Mouse (Mus musculus) erythroblast, embryonic 14.5 days (primary cell): ENCODE data around the gene Ascl1.

Source experiments
- GATA1 ChIP-seq: IDR thresholded peaks from 2 replicates; pipeline ENCODE4 v1.6.1; 2012; ENCODE audit warnings: low read length, inconsistent platforms, mixed read lengths
- TAL1 ChIP-seq: IDR thresholded peaks from 3 replicates; pipeline ENCODE4 v1.6.1; 2012; ENCODE audit warnings: low read length, inconsistent platforms, mixed read lengths

DNA sequence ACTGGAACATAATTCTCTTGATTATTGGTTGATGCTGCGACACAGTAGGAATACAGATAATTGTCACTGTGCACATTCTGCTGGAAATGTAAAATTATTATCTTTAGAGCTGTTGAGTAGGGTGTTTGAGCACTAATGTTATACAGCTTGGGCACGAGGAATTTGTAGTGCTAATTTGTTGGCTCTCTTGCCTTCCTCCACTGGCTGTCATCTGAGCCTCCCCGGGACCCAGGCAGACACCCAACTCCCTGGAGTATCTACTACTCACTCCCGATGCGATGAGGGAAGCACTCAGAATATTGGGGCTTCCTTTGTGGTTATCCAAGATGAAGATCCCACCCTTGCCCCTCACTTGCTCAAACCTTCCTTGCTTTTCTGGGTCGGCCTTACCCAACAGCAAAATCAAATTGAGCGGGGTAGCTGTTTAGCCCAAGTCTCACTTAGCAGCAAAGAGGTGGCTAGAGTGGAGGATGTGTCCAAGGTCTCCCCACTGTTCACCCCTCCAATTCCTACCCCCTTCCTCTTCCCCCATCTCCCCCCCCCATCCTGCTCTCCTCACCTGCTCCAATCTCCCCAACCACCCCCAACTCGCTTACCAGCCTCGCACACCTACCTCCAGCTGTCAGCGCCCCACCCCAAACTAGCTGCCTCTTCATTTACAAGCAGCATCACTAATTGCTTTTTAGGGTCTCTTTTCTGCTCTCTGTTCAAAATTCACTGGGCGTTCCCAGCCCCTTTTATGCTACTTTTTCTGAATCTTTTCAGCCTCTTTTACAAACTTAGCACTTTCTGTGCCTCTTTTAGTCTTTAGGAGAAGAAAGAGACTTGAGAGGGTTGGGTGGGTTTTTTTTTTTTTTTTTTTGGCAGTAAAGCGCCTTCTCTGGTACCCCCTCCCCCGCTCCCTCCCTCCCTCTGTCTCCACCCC is 46.4 kb downstream of the Ascl1 start:
- no peak for TF ChIP-seq GATA1
- no peak for TF ChIP-seq TAL1
